Mouse (Mus musculus) heart, postnatal 0 days (tissue): Measurements from ENCODE around the gene Fam72a. TPM values are rescaled to one million over a fixed set of nuclear protein-coding genes. Genes with fewer than 3 reads are reported as not detected.

Source experiments
- ATAC-seq: fragments of 200-750 bp; cut with Nextera tagmentation; 2 replicates; pipeline ENCODE4 v1.8.0; 2017; ENCODE audit warnings: low read depth, moderate number of reproducible peaks, moderate library complexity; ENCODE audit not compliant: insufficient read depth
- DNase-seq: peaks from one replicate; pipeline ENCODE4 v3.0.0-alpha.2; 2016; ENCODE audit warnings: low spot score
- H3K27ac ChIP-seq: fragments of 300-500 bp; sonication (generic); 2 replicates; pipeline ENCODE4 v1.5.1; 2014; ENCODE audit warnings: low read depth, mild to moderate bottlenecking
- H3K27me3 ChIP-seq: fragments of 300-500 bp; sonication (generic); 2 replicates; pipeline ENCODE4 v1.6.1; 2014; ENCODE audit warnings: low read length, mixed read lengths; ENCODE audit not compliant: control insufficient read depth, insufficient read depth
- H3K36me3 ChIP-seq: fragments of 300-500 bp; sonication (generic); replicated peaks from 2 replicates; pipeline ENCODE4 v1.6.1; 2014; ENCODE audit warnings: low read length, mixed read lengths; ENCODE audit not compliant: control insufficient read depth, insufficient read depth
- H3K4me1 ChIP-seq: fragments of 300-500 bp; sonication (generic); 2 replicates; pipeline ENCODE4 v1.6.1; 2014; ENCODE audit warnings: antibody characterized with exemption; ENCODE audit not compliant: control insufficient read depth, insufficient read depth
- H3K4me2 ChIP-seq: fragments of 300-500 bp; sonication (generic); 2 replicates; pipeline ENCODE4 v1.6.1; 2014; ENCODE audit warnings: low read depth, mild to moderate bottlenecking, low read length, moderate library complexity
- H3K4me3 ChIP-seq: fragments of 300-500 bp; sonication (generic); 2 replicates; pipeline ENCODE4 v1.5.1; 2014; ENCODE audit warnings: low read depth, low read length
- H3K9ac ChIP-seq: fragments of 300-500 bp; sonication (generic); replicated peaks from 2 replicates; pipeline ENCODE4 v1.6.1; 2014; ENCODE audit warnings: low read depth, low read length, mixed read lengths
- H3K9me3 ChIP-seq: fragments of 300-500 bp; sonication (generic); replicated peaks from 2 replicates; pipeline ENCODE4 v1.6.1; 2016; ENCODE audit warnings: low read length; ENCODE audit not compliant: control insufficient read depth
- CTCF ChIP-seq: IDR thresholded peaks from 2 replicates; pipeline ENCODE4 v1.5.1; 2016; ENCODE audit warnings: antibody characterized with exemption, control low read depth, low read depth
- EP300 ChIP-seq: IDR thresholded peaks from 2 replicates; pipeline ENCODE4 v1.6.1; 2016; ENCODE audit warnings: antibody characterized with exemption, low read depth
- WGBS: fragments of 180-500 bp; shearing (Covaris S2); extraction: QIAGEN DNeasy Blood & Tissue Kit; methylation state at CpG from one replicate; pipeline ENCODE4 v1.1.7; 2014; 5-methylcytosine and 5-hydroxymethylcytosine counted together
- polyA plus RNA-seq: library from polyadenylated mRNA; unstranded; fragments of >200 nt; fragmentation: Nextera tagmentation; extraction: Ambion mirVana; gene quantifications from 2 replicates; pipeline ENCODE4 v1.2.1, GENCODE M21; 2015
- total RNA-seq: library from RNA; depleted of rRNA; stranded (reverse); fragments of >200 nt; gene quantifications from 2 replicates; pipeline ENCODE4 v1.2.3, GENCODE M21; 2014; ENCODE audit warnings: low replicate concordance

Gene Fam72a
- total and polyA plus RNA-seq, 2 experiments from 2014 or later = 1.1 TPM; not detected in 1

DNA sequence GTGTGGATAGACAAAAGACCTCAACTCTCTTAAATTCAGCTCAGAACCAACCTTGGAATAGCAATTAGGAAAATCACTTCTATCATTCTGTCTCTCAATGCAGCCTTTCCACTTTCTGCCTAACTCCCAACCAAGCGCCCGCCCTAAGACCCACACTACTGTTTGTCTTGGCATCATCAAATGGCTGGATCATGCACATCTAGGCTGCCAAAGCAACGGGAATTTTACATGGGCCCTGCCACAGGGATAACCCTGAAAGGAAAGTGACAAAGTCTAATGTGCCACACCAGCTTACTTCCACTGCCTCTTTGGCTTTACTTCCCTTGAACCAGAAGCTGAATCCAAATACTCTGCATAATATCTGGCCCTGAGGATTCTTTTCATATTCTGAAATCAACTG is 38.4 kb upstream of the Fam72a start:
- no peak overlapping the region for H3K4me2 ChIP-seq
- no peaks in the 10 kb centered on the region for H3K9me3 ChIP-seq
- TF ChIP-seq EP300 (no peak), CTCF (no peak)
- WGBS = 73% methylated on average over 3 of the region's 3 CpGs
- ATAC-seq (no peak), DNase-seq (peak; percentile 24)
- H3K4me1 ChIP-seq = peaks cover 45% of the 10 kb centered on the region
- no peak overlapping the region for H3K27ac ChIP-seq
- no peak overlapping the region for H3K9ac ChIP-seq
- H3K27me3 ChIP-seq = no peaks in the 10 kb centered on the region
- no peaks in the 10 kb centered on the region for H3K36me3 ChIP-seq
- no peak overlapping the region for H3K4me3 ChIP-seq

DNA sequence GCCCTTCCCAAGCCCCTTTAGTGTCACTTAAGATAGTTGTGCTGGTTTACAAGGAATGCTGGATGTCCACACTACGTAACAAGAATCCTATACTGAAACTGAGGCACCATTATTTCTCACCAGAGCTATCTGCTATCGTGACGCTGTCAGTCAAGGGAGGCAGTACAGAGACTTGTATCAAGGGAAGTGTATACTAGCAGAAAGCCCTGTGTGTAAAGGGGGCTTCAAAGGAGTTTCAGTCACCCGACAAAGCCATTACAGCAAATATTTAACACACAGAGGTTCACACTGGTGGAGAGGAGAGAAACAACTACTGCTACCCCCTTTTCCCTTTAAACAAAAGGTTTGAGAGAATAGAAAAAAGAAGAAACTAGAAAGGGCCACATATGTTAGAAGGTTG is 36.1 kb upstream of the Fam72a start:
- WGBS = 21% methylated on average over 4 of the region's 4 CpGs
- Histone ChIP-seq H3K9me3 (no peaks in the 10 kb centered on the region), H3K27me3 (no peaks in the 10 kb centered on the region), H3K4me2 (no peak overlapping the region), H3K36me3 (no peaks in the 10 kb centered on the region), H3K9ac (no peak overlapping the region), H3K4me1 (peaks cover 44% of the 10 kb centered on the region), H3K4me3 (no peak overlapping the region), H3K27ac (no peak overlapping the region)
- TF ChIP-seq EP300 = no peak
- TF ChIP-seq CTCF = no peak
- ATAC-seq (no peak), DNase-seq (no peak)

DNA sequence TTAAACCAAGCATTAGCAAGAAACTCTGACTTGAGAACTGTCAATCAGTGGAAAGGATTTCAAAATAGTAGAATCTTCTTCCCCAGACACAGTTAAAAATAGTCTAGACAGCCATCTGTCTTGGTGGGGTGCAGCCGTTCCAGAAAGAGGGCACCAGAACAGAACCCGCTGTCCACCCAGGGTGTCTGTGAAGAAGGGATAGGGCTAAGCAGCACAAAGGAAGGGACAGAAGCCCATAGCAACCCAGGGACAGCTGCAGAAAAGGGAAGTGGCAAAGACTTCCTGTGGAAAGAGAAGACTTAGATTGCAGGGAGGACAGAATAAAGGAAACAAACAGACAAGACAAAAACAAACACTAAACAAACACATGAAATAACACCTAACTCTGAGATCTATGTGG is 35.3 kb upstream of the Fam72a start:
- H3K27me3 ChIP-seq = no peaks in the 10 kb centered on the region
- no peak overlapping the region for H3K27ac ChIP-seq
- TF ChIP-seq CTCF (no peak), EP300 (no peak)
- H3K4me1 ChIP-seq = peaks cover 38% of the 10 kb centered on the region
- no peaks in the 10 kb centered on the region for H3K9me3 ChIP-seq
- no peaks in the 10 kb centered on the region for H3K36me3 ChIP-seq
- no peak overlapping the region for H3K9ac ChIP-seq
- DNase-seq (no peak), ATAC-seq (no peak)
- no peak overlapping the region for H3K4me3 ChIP-seq
- H3K4me2 ChIP-seq = no peak overlapping the region
- 31% methylated on average over 2 of the region's 2 CpGs for WGBS

DNA sequence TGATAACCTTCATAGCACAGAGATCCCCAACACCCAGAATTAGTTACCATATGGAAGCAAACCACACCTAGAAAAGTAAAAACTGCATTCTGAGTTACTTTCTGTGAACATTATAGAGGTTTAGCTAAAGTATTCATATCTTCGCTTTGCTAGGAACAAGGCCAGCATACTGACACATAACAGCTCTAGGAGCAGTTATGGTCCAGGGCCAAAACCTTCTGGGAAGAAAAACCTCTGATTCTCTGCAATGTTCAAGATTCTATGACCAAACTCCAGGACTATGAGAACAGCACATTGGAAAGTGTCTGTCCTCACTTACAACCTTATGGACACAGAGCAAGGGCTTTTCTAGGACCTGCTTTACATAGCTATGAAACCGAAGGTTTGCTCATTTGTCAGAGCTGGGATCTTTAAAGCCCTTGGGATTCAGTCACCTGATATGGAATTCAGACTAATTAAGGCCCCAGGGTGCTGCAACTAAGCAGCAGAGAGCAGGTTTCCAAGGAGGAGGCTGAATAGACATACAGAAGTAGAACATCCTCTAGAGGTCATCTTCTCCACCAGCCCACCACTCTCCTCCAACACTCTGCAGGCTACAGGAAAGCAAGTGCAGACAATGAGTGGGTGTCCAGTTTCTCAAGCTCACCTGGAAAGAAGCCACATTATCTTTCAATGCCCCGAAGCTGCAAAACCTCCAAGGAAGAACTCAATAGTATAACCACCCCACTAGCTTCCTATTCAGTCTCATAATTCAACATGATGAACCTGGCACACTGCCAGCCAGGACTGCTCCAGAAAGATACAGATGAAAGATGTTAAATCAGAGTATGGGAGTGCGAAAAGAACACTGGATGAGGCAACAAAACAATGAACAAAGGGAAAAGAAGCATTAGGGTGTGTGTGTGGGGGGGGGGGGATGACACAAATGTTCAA is 33.5 kb upstream of the Fam72a start:
- Histone ChIP-seq H3K4me1 (peaks cover 32% of the 10 kb centered on the region), H3K9ac (no peak overlapping the region), H3K4me3 (no peak overlapping the region), H3K9me3 (no peaks in the 10 kb centered on the region), H3K36me3 (no peaks in the 10 kb centered on the region), H3K4me2 (no peak overlapping the region), H3K27ac (peak overlapping the region; percentile 11; the same call in 1 of the 2 replicates), H3K27me3 (no peaks in the 10 kb centered on the region)
- WGBS = 49% methylated on average over 4 of the region's 4 CpGs
- no peak for TF ChIP-seq CTCF
- no peak for TF ChIP-seq EP300
- DNase-seq (no peak), ATAC-seq (no peak)

DNA sequence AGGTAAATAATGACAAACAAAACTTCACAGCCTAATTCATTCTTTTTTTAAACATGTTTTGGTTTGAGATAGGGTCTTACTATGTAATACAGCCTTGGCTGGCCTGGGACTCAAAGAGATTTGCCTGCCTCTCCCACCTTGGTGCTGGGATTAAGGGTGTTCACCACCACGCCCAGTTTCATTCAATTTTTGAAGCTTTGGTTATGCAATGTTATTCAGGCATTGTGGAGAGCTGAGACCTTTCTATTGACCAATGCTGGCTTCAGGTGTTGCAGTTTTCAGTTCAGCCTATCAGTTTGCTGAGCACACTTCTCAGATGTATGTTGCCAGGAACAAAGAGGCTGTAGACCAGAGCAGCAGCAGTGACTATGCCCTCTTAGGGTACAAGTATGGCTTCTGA is 29.5 kb upstream of the Fam72a start:
- H3K9ac ChIP-seq = no peak overlapping the region
- WGBS = 86% methylated on average over 1 of the region's 1 CpGs
- H3K27ac ChIP-seq = no peak overlapping the region
- no peaks in the 10 kb centered on the region for H3K9me3 ChIP-seq
- H3K36me3 ChIP-seq = no peaks in the 10 kb centered on the region
- H3K4me3 ChIP-seq = no peak overlapping the region
- peaks cover 21% of the 10 kb centered on the region for H3K4me1 ChIP-seq
- TF ChIP-seq CTCF (no peak), EP300 (no peak)
- no peak for ATAC-seq
- DNase-seq = no peak
- no peaks in the 10 kb centered on the region for H3K27me3 ChIP-seq
- no peak overlapping the region for H3K4me2 ChIP-seq

- no peak for TF ChIP-seq EP300
- TF ChIP-seq CTCF = no peak
- DNase-seq = no peak
- Histone ChIP-seq H3K4me2 (no peak overlapping the region), H3K9me3 (no peaks in the 10 kb centered on the region), H3K36me3 (no peaks in the 10 kb centered on the region), H3K4me3 (no peak overlapping the region), H3K9ac (no peak overlapping the region), H3K27me3 (no peaks in the 10 kb centered on the region), H3K4me1 (peaks cover 4% of the 10 kb centered on the region; the same call in 1 of the 2 replicates), H3K27ac (peak overlapping the region; percentile 7; the same call in 1 of the 2 replicates)
- no peak for ATAC-seq
- 45% methylated on average over 1 of the region's 1 CpGs for WGBS
Measured at GRCm38 (mm10) chr1:131501681-131502080, 26.0 kb upstream of the Fam72a start.
